Mouse (Mus musculus) ovary, postnatal 36 days (tissue): ENCODE results near the gene Kcnd1.

Source experiments
- DNase-seq: peaks from one replicate; pipeline ENCODE4 v3.0.0; 2022; ENCODE audit warnings: low spot score, mixed read lengths

Gene Kcnd1

GRCm38 (mm10) chrX:7859191-7859753 lies 37.2 kb downstream of the Kcnd1 start:
- no peak for DNase-seq

GRCm38 (mm10) chrX:7863181-7863580 lies 41.1 kb downstream of the Kcnd1 start:
- DNase-seq = no peak

DNA sequence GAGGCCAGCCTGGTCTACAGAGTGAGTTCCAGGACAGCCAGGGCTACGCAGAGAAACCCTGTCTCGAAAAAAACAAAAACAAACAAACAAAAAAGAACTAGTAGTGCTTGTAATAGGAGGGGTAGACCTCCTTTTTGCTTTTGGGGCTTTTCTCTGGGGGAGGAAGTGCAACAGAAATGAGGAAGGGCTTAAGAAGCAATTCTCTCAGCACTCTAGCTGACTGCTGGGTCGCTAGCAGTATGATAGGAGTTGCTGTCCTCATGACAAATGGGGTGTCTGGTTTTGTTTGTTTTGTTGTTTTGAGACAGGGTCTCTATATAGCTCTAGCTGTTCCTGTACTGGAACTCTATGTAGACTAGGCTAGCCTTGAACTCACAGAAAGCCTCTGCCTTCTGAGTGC lies 42.5 kb downstream of the Kcnd1 start:
- no peak for DNase-seq

DNA sequence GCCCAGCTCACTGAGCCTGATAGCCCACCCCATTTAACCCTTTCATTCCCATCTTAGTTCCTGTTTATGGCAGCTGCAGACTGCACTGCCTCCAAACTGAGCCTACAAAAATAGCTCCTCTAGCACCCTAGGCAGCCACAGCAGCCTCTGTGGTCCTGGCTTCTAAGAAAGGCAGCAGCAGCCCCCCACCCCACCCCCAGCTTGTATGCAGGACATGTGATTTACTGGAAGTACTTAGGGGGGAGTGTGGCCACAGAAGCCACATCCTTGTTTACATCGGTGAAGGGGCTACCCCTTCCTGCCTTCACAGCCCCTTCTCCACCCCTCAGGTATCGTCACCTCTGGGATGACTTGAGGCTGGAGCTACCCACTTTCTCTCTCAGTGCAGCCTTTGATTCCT lies 43.3 kb downstream of the Kcnd1 start:
- DNase-seq = no peak

- DNase-seq = no peak
Observed at GRCm38 (mm10) chrX:7865786-7866185, 43.7 kb downstream of the Kcnd1 start.

DNA sequence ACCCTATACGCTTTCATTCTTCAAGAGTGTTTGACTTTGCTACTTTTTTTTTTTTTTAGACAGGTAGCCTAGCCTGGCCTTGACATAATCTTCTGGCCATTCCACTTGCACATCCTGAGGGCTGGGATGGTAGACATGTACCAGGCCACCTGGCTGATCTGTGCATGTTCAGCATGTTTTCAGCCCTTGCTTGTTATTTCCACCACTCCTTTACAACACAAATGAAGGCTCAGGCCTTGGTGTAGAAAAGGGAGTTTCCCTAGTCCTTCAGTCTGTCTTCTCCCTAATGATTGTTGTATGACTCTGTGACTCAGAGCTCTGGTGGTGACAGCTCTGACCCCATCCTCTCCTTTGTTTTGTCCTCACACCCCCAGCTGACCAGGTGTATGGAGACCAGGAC lies 45.1 kb downstream of the Kcnd1 start:
- no peak for DNase-seq

DNA sequence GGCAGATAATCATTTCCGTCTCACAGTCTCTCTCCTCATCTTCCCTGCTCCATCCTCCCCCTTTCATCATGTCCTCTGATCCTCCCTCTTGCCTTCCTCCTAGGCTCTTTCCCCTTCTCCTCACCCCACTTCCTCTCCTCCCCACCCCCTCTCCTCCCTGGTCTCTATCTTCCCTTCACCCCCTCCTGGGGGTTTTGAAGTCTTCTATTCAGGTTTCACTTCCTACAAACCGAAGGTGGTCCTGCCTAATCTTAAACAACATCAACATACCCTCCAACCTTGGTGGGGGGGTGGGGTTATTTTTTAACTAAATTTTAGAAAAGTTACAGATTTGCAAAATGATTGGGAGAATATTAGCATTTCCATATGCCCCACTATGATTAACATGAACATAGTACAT lies 46.4 kb downstream of the Kcnd1 start:
- no peak for DNase-seq

GRCm38 (mm10) chrX:7869826-7870225 lies 47.7 kb downstream of the Kcnd1 start:
- DNase-seq = no peak

GRCm38 (mm10) chrX:7878007-7878419 lies 55.9 kb downstream of the Kcnd1 start, which contains the start of gene Pim2:
Pim2 (plus strand) TSS chrX:7878262.
- DNase-seq = peak; percentile 77

DNA sequence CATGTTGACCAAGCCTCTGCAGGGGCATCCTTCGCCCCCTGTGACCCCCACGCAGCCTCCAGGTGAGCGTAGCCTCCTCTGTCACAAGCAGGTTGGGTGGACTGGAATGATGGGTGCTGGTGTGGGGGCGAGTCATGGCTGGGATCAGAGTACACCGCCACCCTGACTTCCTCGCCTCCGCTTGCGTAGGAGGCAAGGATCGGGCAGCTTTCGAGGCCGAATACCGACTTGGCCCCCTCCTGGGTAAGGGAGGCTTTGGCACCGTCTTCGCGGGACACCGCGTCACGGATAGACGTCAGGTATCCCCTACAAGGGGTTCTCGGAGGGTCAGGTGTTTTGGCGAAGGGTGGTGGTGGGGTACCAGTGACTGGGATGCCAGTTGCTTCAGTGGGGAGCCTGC lies 56.4 kb downstream of the Kcnd1 start:
- DNase-seq = peak; percentile 22

DNA sequence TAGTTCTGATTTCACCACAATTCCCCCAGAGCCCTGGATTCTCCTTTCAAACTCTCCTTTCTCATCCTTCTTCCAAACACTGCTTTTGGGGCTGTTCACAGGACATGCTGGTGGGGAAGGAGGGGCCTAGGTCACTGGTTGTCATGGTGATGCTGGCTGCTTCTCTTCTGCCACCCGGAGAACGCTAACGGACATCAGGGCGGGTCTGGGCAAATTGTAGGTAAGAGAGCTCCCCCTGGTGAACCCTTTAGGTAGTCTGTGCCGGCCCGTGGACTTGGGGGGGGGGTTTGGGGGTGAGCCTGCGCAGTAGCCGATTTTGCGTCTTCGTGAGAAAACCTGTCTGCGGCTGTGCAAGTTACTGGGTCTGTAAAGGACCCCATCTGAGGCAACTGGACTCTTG lies 57.7 kb downstream of the Kcnd1 start:
- peak; percentile 45 for DNase-seq

DNA sequence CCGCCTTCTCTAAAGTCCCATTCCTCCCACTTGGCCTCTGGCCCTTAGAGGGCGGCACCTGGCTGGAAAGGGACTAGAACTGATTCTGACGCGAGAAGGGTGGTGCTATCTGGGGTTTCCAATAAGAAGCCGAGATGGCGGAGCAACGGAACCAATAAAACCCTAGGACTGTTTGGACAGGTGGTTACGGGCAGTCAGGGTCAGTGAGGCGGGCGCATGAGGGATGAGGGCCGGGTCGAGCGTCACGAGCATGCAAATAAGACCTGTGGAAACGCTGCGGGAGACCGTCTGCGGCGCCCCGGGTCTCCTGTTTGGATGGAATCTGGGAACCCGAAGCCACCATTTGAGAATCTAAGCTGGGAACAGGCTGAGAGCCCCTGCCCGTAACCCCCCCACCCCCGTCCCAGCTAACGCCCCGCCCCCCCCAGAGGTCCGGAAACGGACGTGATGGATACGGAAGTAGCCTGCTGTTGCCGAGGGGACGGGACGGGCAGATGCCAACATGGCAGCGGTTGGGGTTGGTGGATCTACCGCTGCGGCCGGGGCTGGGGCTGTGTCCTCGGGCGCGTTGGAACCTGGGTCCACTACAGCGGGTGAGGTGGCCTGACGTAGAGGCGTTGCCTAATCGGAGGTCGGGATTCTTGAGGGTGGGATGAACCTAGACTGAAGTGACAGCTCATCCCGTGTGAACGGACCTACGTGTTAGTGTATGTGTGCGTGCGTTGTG lies 61.9 kb downstream of the Kcnd1 start, which contains the start of gene Slc35a2:
Slc35a2 (plus strand) TSS at position 188 of the 727 bp plus-strand sequence.
- peak; percentile 76 for DNase-seq
